Mouse (Mus musculus): ENCODE results near the gene Ntrk2. TPM values are rescaled to one million over a fixed set of nuclear protein-coding genes. Genes with fewer than 3 reads are reported as not detected.
A peak's percentile ranks its signal among the peaks of the same experiment; 100 is the strongest.

The Ntrk2 gene
- 91.6 and 94.2 TPM in 2 replicates for polyA plus RNA-seq (2015; fragmentation: Nextera tagmentation; extraction: Ambion mirVana)

DNA sequence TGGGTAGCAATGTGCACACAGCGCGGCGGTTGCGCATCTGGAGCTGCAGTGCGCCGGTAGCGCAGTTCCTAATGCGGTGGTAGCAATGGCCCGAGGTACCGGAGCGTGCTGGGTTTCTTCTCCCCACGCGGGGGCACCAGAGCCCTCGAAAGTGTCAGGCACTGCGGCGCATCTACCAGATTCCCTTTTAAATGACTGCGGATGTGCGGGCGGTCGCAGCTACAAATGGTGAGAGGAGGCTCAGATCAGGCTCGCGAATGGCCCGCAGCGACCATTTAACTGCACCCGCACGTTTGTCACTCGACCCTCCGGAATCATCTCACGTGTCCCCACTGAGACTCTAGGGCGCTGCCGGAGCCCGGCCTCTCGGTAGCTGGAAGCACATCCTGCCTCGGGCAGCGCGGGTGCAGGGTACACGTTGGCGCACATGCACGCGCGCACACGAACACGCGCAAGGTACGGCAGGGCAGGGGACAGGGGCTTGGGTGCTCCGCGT, at the start of gene Ntrk2:
TSS of gene Ntrk2 (plus strand) at position 173 of the 496 bp plus-strand sequence.
- Histone ChIP-seq H3K4me1 (replicated peaks) (peaks cover 35% of the 10 kb centered on the region), H3K27me3 (peaks cover 15% of the 10 kb centered on the region), H3K4me2 (peak within 1 kb of the TSS; percentile 86), H3K9me3 (no peaks in the 10 kb centered on the region), H3K4me3 (peak within 1 kb of the TSS; percentile 88), H3K27ac (replicated peaks) (peak within 1 kb of the TSS; percentile 96), H3K9ac (peak within 1 kb of the TSS; percentile 98), H3K36me3 (no peaks in the 10 kb centered on the region)
- WGBS: 1% methylated on average over 47 of the region's 47 CpGs
- peak; percentile 84 for ATAC-seq (ENCODE audit: low read depth)

DNA sequence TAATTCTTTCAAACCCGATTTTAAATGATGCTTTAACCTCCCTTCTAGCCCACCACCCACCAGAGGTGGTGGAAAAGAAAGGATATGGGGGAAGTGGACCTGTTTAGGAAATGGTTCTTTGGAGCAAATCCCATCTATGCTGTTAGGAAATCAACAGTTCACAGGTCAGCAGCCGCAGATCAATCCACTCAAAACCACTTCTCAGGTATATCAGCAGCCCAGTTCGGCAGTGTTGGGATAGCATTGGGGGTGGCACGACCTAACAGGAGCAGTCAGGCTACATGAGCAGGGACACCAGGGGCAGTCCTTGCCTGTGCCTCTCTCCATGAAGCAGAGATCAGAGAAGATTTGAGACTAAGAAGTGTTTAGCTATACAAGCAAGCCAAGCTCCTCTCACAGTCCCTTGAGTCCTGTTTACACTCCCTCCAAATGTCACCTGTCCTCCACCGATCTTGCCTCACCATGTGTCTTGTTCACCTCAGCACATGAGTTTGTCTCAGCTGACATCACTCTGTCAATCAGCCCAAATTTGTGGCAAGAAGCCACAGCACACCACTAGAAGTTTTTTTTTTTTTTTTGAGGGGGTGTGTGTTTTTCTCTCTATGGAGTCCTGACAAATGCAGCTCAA, 45.3 kb upstream of the Ntrk2 start:
- H3K9ac ChIP-seq: no peak overlapping the region
- no peak overlapping the region for H3K4me3 ChIP-seq
- H3K4me2 ChIP-seq: no peak overlapping the region
- no peaks in the 10 kb centered on the region for H3K9me3 ChIP-seq
- no peaks in the 10 kb centered on the region for H3K27me3 ChIP-seq
- ATAC-seq (ENCODE audit: low read depth): no peak
- H3K36me3 ChIP-seq: no peaks in the 10 kb centered on the region
- no peak overlapping the region for H3K27ac ChIP-seq (replicated peaks)
- no peaks in the 10 kb centered on the region for H3K4me1 ChIP-seq (replicated peaks)
- WGBS: 84% methylated on average over 5 of the region's 5 CpGs

DNA sequence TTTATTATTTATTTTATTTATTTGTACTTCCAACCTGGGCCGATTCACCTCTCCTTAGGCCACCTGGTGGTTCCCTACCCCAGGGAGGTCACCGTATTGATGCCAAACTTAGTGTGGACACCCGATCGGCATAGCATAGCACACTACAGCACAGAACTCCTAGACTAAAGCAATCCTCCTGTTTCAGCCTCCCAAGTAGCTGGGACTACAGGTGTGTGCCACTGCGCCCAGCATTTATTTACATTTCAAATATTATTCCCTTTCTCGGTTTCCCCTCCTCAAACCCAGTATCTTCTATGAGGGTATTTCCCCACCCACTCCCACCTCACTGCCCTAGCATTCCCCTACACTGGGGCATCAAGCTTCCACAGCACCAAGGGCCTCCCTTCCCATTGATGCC, 38.1 kb upstream of the Ntrk2 start:
- no peaks in the 10 kb centered on the region for H3K27me3 ChIP-seq
- 95% methylated on average over 6 of the region's 6 CpGs for WGBS
- no peak overlapping the region for H3K4me2 ChIP-seq
- H3K4me1 ChIP-seq (replicated peaks): peaks cover 5% of the 10 kb centered on the region; the same call in 1 of the 2 replicates
- H3K36me3 ChIP-seq: no peaks in the 10 kb centered on the region
- no peak overlapping the region for H3K4me3 ChIP-seq
- no peak overlapping the region for H3K27ac ChIP-seq (replicated peaks)
- no peak for ATAC-seq (ENCODE audit: low read depth)
- no peak overlapping the region for H3K9ac ChIP-seq
- no peaks in the 10 kb centered on the region for H3K9me3 ChIP-seq

DNA sequence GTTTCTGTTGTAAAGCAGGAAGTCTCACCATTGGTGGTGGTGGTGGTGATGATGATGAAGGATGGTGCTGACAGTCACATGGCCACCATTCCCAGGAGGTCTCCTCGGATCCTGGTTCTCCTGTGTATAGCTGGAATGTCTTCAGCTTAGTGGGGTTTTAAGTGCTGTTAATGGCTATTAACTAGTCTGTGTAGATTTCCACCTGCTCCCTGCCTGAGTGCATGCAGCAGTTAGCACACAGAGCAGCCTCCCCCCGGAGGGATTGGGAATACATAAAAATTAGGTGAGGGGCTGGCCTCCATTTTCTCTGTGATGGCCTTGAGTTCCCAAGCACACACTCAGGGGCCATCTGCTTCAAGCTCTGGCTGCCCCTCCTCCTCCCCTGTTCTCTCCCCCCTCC, 36.9 kb upstream of the Ntrk2 start:
- ATAC-seq (ENCODE audit: low read depth): peak; percentile 53
- H3K27me3 ChIP-seq: no peaks in the 10 kb centered on the region
- no peaks in the 10 kb centered on the region for H3K36me3 ChIP-seq
- H3K9me3 ChIP-seq: no peaks in the 10 kb centered on the region
- no peak overlapping the region for H3K4me3 ChIP-seq
- no peak overlapping the region for H3K9ac ChIP-seq
- H3K4me1 ChIP-seq (replicated peaks): peaks cover 5% of the 10 kb centered on the region; the same call in 1 of the 2 replicates
- no peak overlapping the region for H3K27ac ChIP-seq (replicated peaks)
- H3K4me2 ChIP-seq: no peak overlapping the region
- WGBS: 45% methylated on average over 2 of the region's 2 CpGs

DNA sequence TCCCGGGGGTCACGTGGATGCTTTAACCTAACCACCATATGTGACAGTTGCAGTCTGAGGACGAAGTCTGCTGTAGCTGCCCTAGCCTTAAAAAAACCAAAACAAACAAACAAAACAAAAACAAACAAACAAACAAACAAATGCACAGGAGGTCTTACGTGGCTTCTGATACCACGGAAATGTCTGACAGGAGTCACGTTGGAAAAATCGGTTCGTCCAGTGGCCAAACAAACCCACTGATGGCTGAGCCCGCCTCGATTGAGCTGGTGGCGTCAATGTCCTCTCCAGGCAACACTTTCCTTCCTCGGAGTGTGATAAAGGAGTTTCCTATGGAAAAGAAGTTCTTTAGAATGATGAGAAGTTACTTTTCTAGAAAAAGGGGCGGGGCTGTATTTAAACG, 27.1 kb upstream of the Ntrk2 start:
- no peaks in the 10 kb centered on the region for H3K4me1 ChIP-seq (replicated peaks)
- H3K36me3 ChIP-seq: no peaks in the 10 kb centered on the region
- H3K9ac ChIP-seq: no peak overlapping the region
- no peak overlapping the region for H3K4me2 ChIP-seq
- H3K27me3 ChIP-seq: no peaks in the 10 kb centered on the region
- H3K9me3 ChIP-seq: no peaks in the 10 kb centered on the region
- no peak overlapping the region for H3K4me3 ChIP-seq
- WGBS: 94% methylated on average over 14 of the region's 14 CpGs
- H3K27ac ChIP-seq (replicated peaks): no peak overlapping the region
- no peak for ATAC-seq (ENCODE audit: low read depth)

DNA sequence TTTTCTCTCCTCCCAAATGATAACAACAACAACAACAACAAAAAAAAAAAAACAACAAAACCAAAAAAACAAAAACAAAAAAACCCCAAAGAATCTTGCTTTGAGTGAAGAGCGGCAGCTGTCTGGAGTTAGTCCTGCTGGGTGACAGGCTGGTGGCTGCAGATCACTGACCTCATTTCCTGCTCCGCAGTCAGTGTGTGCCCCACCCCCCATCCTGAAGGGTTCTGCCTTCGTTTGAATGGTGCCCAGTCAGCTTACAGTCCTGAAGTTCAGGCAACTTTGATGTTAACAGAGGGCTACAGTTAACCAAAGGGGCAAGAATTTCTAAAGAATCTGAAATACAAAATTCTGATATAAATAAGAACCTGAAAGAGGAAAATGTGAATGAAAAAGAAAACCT, 19.9 kb upstream of the Ntrk2 start:
- 13% methylated on average over 3 of the region's 3 CpGs for WGBS
- H3K9me3 ChIP-seq: no peaks in the 10 kb centered on the region
- H3K4me3 ChIP-seq: no peak overlapping the region
- no peak overlapping the region for H3K9ac ChIP-seq
- H3K4me2 ChIP-seq: no peak overlapping the region
- H3K27me3 ChIP-seq: no peaks in the 10 kb centered on the region
- no peak for ATAC-seq (ENCODE audit: low read depth)
- H3K36me3 ChIP-seq: no peaks in the 10 kb centered on the region
- no peak overlapping the region for H3K27ac ChIP-seq (replicated peaks)
- no peaks in the 10 kb centered on the region for H3K4me1 ChIP-seq (replicated peaks)

DNA sequence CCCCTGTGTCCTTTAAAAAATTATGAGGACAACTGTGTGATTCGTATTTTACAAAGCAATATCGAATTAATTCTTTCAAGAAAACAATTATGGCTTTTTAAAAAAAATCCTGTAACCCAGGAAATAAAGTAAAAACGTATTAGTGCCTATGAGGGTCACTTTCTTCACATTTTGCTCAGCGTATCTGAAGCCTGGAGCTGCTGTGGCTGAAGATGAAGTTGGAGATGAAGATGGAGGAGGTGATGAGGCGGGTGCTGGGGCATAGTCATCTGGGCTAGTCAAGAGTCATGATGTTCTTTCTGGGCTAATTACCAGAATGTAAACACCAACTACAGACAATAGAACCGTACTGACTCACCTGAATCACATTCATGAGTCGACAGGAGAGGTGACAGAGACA, 15.6 kb upstream of the Ntrk2 start:
- H3K9ac ChIP-seq: no peak overlapping the region
- no peak overlapping the region for H3K4me3 ChIP-seq
- H3K4me1 ChIP-seq (replicated peaks): no peaks in the 10 kb centered on the region
- no peak overlapping the region for H3K27ac ChIP-seq (replicated peaks)
- H3K27me3 ChIP-seq: no peaks in the 10 kb centered on the region
- H3K4me2 ChIP-seq: no peak overlapping the region
- ATAC-seq (ENCODE audit: low read depth): no peak
- H3K9me3 ChIP-seq: 0 out of 2 replicates have a peak, but pooled peaks cover 3% of the 10 kb centered on the region
- WGBS: 87% methylated on average over 7 of the region's 7 CpGs
- H3K36me3 ChIP-seq: no peaks in the 10 kb centered on the region

DNA sequence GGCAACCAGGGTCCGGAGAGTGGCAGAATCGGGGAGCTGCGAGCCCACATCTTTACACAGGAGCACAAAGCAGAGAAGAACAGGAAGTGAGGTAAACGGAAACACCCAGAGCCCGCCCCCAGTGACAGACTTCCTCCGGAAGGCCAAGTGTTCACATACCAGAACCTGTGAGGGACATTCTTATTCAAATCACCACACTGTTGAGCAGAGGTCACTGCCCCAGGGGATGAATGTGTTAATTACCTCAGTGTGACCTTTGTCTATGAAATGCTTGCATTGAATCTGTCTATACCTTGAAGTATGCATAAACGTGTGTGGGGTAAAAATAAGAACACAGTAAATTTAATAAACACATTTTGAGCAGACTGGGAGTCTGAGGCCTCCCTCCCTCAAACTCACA, 9.0 kb upstream of the Ntrk2 start:
- Histone ChIP-seq H3K36me3 (no peaks in the 10 kb centered on the region), H3K4me2 (no peak overlapping the region), H3K27me3 (no peaks in the 10 kb centered on the region), H3K4me3 (no peak overlapping the region), H3K4me1 (replicated peaks) (no peaks in the 10 kb centered on the region), H3K9me3 (0 out of 2 replicates have a peak, but pooled peaks cover 3% of the 10 kb centered on the region), H3K27ac (replicated peaks) (no peak overlapping the region), H3K9ac (no peak overlapping the region)
- no peak for ATAC-seq (ENCODE audit: low read depth)
- 93% methylated on average over 7 of the region's 7 CpGs for WGBS

DNA sequence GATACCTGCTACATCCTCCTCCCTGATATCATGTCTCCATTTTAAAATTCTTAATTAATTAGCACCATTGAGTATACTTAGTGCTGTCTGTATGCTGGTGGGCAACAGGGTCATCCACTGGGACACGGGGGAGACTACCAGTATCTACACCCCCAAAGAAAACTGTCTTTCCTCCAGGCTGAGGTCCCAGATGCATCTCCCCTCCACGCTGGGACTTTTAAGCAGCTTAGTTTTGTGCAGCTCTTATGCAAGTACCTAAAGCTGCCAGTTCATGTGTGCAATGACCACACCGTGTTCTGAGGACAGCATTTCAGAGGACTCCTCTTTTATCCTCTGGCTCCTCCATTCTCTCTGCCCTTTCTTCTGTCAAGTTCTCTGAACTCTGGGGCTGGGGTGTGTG, 5.1 kb upstream of the Ntrk2 start:
- ATAC-seq (ENCODE audit: low read depth): no peak
- no peaks in the 10 kb centered on the region for H3K9me3 ChIP-seq
- H3K4me2 ChIP-seq: no peak overlapping the region
- H3K27me3 ChIP-seq: peaks cover 15% of the 10 kb centered on the region
- H3K9ac ChIP-seq: no peak overlapping the region
- no peaks in the 10 kb centered on the region for H3K36me3 ChIP-seq
- H3K4me1 ChIP-seq (replicated peaks): peaks cover 5% of the 10 kb centered on the region; the same call in 1 of the 2 replicates
- H3K4me3 ChIP-seq: no peak overlapping the region
- WGBS: 79% methylated on average over 3 of the region's 3 CpGs
- H3K27ac ChIP-seq (replicated peaks): no peak overlapping the region

DNA sequence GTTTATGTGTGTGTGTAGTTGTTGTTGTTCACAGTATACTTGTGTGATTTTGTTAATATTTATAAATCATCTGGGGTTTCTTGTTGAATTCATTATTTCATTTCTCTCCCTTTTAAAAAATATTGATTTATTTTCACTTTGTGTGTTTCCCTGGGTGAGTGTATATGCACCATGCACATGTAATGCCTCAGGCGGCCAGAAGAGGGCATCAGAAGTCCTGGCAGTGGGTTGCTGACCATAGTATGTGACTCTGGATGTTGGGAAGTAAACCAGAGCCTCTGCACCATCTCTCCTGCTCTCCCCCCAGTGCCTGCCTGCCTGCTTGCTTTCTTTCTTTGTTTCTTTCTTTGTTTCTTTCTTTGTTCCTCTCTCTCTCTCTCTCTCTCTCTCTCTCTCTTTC, 2.5 kb upstream of the Ntrk2 start:
- no peak for ATAC-seq (ENCODE audit: low read depth)
- Histone ChIP-seq H3K36me3 (no peaks in the 10 kb centered on the region), H3K4me2 (no peak overlapping the region), H3K4me1 (replicated peaks) (peaks cover 10% of the 10 kb centered on the region), H3K4me3 (no peak overlapping the region), H3K27ac (replicated peaks) (no peak overlapping the region), H3K27me3 (peaks cover 15% of the 10 kb centered on the region), H3K9me3 (no peaks in the 10 kb centered on the region), H3K9ac (no peak overlapping the region)
- 21% methylated on average over 1 of the region's 1 CpGs for WGBS

DNA sequence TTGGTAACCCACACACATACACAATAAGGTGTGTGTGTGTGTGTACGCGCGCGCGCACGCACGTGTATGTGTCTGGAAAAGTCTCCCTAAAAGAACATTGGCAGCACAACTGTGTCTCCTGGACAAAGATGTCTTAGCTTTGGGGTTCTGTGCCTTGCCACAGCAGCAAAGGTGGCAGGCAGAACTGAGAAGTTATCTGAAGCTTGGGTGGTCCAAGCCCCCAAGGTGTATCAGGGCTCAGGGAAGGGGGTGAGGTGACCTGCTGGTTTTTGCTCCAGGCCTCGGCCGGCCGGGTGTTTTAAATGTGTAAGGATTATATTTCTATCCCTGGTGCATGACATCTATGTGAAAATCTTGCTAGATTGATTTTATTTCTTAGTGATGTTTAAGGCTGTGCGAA, 536 bp upstream of the Ntrk2 start:
- Histone ChIP-seq H3K4me2 (peak overlapping the region; percentile 86), H3K9me3 (no peaks in the 10 kb centered on the region), H3K9ac (0 out of 2 replicates have a peak overlapping the region, but pooled peaks have one; percentile 98), H3K4me3 (peak overlapping the region; percentile 88; the same call in 1 of the 2 replicates), H3K27ac (replicated peaks) (peak overlapping the region; percentile 96; the same call in 1 of the 2 replicates), H3K4me1 (replicated peaks) (peaks cover 29% of the 10 kb centered on the region), H3K36me3 (no peaks in the 10 kb centered on the region), H3K27me3 (peaks cover 15% of the 10 kb centered on the region)
- ATAC-seq (ENCODE audit: low read depth): no peak
- WGBS: 85% methylated on average over 11 of the region's 11 CpGs

DNA sequence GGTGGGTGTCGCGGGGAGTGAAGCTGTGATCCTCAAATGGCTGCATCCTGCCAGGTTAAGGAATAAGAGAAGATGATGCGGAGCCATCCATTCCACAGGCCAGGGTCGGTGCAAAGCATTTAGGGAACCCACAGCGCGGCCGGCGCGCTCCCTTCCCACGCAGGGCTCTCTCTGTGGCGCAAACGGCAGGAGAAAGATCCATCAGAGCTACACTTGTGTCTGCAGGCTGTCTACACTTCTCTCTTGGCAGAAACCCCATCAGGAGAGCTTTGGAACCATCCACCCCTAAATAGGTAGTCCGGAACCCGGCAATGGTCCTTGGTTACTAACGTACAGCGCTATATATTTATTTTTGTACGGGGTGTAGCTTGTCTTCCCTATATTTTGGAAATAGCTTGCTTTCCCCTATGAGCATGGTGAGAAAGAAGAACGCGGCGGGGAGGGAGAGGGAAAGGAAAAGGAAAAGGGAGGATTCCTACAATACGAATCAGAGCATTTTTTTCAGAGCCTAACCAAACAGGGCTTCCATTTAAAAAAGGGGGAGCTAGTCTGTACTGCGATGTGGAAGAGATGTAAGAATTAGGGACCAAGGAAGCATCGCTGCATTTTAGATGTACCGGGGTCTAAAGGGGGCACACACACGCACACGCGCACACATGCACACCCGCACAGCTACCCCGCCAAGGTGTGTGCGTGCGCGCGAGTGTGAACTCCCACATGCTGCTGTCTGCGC, 693 bp downstream of the Ntrk2 start:
- Histone ChIP-seq H3K9ac (peak overlapping the region; percentile 98), H3K27ac (replicated peaks) (peak overlapping the region; percentile 96), H3K9me3 (no peaks in the 10 kb centered on the region), H3K4me1 (replicated peaks) (peaks cover 42% of the 10 kb centered on the region), H3K4me3 (peak overlapping the region; percentile 88), H3K36me3 (no peaks in the 10 kb centered on the region), H3K4me2 (peak overlapping the region; percentile 86), H3K27me3 (peaks cover 15% of the 10 kb centered on the region)
- ATAC-seq (ENCODE audit: low read depth): peak; percentile 60
- WGBS: under 1% methylated on average over 34 of the region's 34 CpGs
